Mouse (Mus musculus) lung, embryonic 15.5 days (tissue): Measurements from ENCODE around the gene Psma6. TPM values are rescaled to one million over a fixed set of nuclear protein-coding genes. Genes with fewer than 3 reads are reported as not detected.
A peak's percentile ranks its signal among the peaks of the same experiment; 100 is the strongest.

ENCODE experiments used
- ATAC-seq: fragments of 200-750 bp; cut with Nextera tagmentation; 2 replicates; pipeline ENCODE4 v1.8.0; 2017; ENCODE audit warnings: moderate number of reproducible peaks, borderline replicate concordance; ENCODE audit not compliant: low FRiP score, low TSS enrichment; ENCODE audit errors: extremely low read depth
- H3K27ac ChIP-seq: fragments of 300-500 bp; sonication (generic); 2 replicates; pipeline ENCODE4 v1.5.1; 2015; ENCODE audit warnings: moderate library complexity, mild to moderate bottlenecking, inconsistent platforms
- H3K27me3 ChIP-seq: fragments of 300-500 bp; sonication (generic); 2 replicates; pipeline ENCODE4 v1.6.1; 2015; ENCODE audit warnings: inconsistent platforms
- H3K36me3 ChIP-seq: fragments of 300-500 bp; sonication (generic); 2 replicates; pipeline ENCODE4 v1.6.1; 2015; ENCODE audit warnings: inconsistent platforms
- H3K4me1 ChIP-seq: fragments of 300-500 bp; sonication (generic); 2 replicates; pipeline ENCODE4 v1.6.1; 2015; ENCODE audit warnings: inconsistent platforms
- H3K4me2 ChIP-seq: fragments of 300-500 bp; sonication (generic); 2 replicates; pipeline ENCODE4 v1.6.1; 2015; ENCODE audit warnings: inconsistent platforms, mild to moderate bottlenecking, moderate library complexity
- H3K4me3 ChIP-seq: fragments of 300-500 bp; sonication (generic); 2 replicates; pipeline ENCODE4 v1.5.1; 2015; ENCODE audit warnings: mild to moderate bottlenecking, inconsistent platforms
- H3K9ac ChIP-seq: fragments of 300-500 bp; sonication (generic); 2 replicates; pipeline ENCODE4 v1.6.1; 2015; ENCODE audit warnings: inconsistent platforms
- H3K9me3 ChIP-seq: fragments of 300-500 bp; sonication (generic); 2 replicates; pipeline ENCODE4 v1.6.1; 2016; ENCODE audit warnings: inconsistent platforms
- WGBS: fragments of 180-500 bp; shearing (Covaris S2); methylation state at CpG from one replicate; pipeline ENCODE4 v1.1.7; 2015; 5-methylcytosine and 5-hydroxymethylcytosine counted together
- polyA plus RNA-seq: library from polyadenylated mRNA; unstranded; fragments of >200 nt; fragmentation: Nextera tagmentation; extraction: Ambion mirVana; gene quantifications from 2 replicates; pipeline ENCODE4 v1.2.1, GENCODE M21; 2015

Psma6 gene
- polyA plus RNA-seq, 1 experiment from 2014 or later: 427 TPM

DNA sequence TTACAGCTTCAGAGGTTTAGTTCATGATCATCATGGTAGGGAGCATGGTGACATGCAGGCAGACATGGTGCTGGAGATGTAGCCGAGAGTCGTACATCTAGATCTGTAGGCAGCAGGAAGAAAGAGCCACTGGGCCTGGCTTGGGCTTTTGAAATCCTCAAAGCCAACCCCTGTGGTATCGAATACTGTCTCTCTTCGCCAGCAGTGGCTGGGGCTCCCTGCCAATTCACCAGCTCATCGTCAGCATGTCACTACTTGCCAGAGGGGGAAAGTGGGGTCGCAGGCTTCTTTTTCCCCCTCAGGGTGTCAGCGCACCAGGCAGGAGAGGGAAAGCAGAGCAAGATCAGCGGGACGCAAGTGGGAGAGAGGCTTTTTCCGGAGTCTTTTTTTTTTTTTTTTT is 71.2 kb downstream of the Psma6 start:
- no peak for ATAC-seq
- Histone ChIP-seq H3K36me3 (no peaks in the 10 kb centered on the region), H3K9ac (no peak overlapping the region), H3K9me3 (no peaks in the 10 kb centered on the region), H3K4me1 (peaks cover 19% of the 10 kb centered on the region), H3K4me2 (no peak overlapping the region), H3K4me3 (no peak overlapping the region), H3K27ac (no peak overlapping the region), H3K27me3 (no peaks in the 10 kb centered on the region)
- 76% methylated on average over 10 of the region's 10 CpGs for WGBS

- ATAC-seq: no peak
- Histone ChIP-seq H3K36me3 (no peaks in the 10 kb centered on the region), H3K9me3 (no peaks in the 10 kb centered on the region), H3K27ac (no peak overlapping the region), H3K4me3 (no peak overlapping the region), H3K27me3 (no peaks in the 10 kb centered on the region), H3K9ac (no peak overlapping the region), H3K4me2 (no peak overlapping the region), H3K4me1 (peaks cover 23% of the 10 kb centered on the region)
- 70% methylated on average over 3 of the region's 3 CpGs for WGBS
These were observed 72.1 kb downstream of the Psma6 start for GRCm38 (mm10) chr12:55456136-55456535.

DNA sequence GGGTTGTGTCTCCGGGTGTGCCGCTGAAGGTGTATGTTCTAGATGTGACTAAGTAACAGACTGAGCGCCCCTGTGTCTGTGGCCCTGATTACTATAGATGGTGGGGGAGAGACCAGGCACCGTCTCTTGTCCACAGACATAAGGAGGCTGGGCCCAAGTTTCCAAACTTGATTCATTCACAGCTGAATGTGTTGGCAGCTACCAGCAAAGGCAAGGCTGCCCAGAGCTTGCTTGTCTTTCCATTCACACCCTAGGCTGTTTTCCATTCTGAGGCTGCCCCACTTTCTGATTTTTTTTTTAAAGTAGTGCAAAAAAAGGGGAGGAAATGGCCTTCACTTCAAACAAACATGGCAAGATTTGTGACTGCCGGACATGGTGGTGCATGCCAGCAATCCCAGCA is 72.9 kb downstream of the Psma6 start:
- ATAC-seq: no peak
- no peak overlapping the region for H3K27ac ChIP-seq
- H3K4me3 ChIP-seq: no peak overlapping the region
- no peaks in the 10 kb centered on the region for H3K36me3 ChIP-seq
- no peaks in the 10 kb centered on the region for H3K27me3 ChIP-seq
- 83% methylated on average over 5 of the region's 5 CpGs for WGBS
- no peak overlapping the region for H3K4me2 ChIP-seq
- H3K4me1 ChIP-seq: peaks cover 29% of the 10 kb centered on the region
- no peak overlapping the region for H3K9ac ChIP-seq
- H3K9me3 ChIP-seq: no peaks in the 10 kb centered on the region

- Histone ChIP-seq H3K27ac (no peak overlapping the region), H3K9ac (no peak overlapping the region), H3K27me3 (no peaks in the 10 kb centered on the region), H3K4me1 (peaks cover 48% of the 10 kb centered on the region), H3K4me3 (no peak overlapping the region), H3K36me3 (no peaks in the 10 kb centered on the region), H3K9me3 (no peaks in the 10 kb centered on the region), H3K4me2 (no peak overlapping the region)
- no peak for ATAC-seq
- WGBS: 44% methylated on average over 8 of the region's 8 CpGs
These were observed 75.7 kb downstream of the Psma6 start for GRCm38 (mm10) chr12:55459739-55460138.

DNA sequence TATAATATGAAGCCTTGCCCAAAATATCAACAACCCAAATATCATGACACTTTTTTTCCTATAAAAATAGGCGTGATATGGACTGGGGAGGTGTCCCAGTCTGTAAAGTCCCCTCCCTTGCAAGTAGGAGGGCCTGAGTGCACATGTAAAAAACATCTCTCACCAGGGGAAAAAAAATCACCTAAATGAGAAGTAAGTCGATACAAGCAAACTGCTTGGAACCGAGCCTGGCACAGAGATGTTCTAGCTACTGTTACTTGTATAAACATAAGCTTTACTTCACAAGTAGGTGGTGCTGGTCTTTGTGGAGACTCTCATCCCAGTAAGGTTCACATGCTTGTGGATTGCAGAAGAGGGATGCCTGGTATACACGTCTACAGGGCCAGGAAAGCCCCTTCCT is 76.9 kb downstream of the Psma6 start:
- 26% methylated on average over 4 of the region's 4 CpGs for WGBS
- no peak for ATAC-seq
- H3K27ac ChIP-seq: peak overlapping the region; percentile 90
- no peak overlapping the region for H3K4me3 ChIP-seq
- H3K27me3 ChIP-seq: no peaks in the 10 kb centered on the region
- H3K9me3 ChIP-seq: no peaks in the 10 kb centered on the region
- no peak overlapping the region for H3K4me2 ChIP-seq
- no peak overlapping the region for H3K9ac ChIP-seq
- peaks cover 60% of the 10 kb centered on the region for H3K4me1 ChIP-seq
- H3K36me3 ChIP-seq: no peaks in the 10 kb centered on the region

GRCm38 (mm10) chr12:55461767-55462166 is 77.7 kb downstream of the Psma6 start:
- no peaks in the 10 kb centered on the region for H3K27me3 ChIP-seq
- 34% methylated on average over 6 of the region's 6 CpGs for WGBS
- H3K4me2 ChIP-seq: no peak overlapping the region
- H3K36me3 ChIP-seq: no peaks in the 10 kb centered on the region
- peak overlapping the region; percentile 90 for H3K27ac ChIP-seq
- H3K9me3 ChIP-seq: no peaks in the 10 kb centered on the region
- peaks cover 68% of the 10 kb centered on the region for H3K4me1 ChIP-seq
- H3K4me3 ChIP-seq: no peak overlapping the region
- ATAC-seq: peak; percentile 60
- H3K9ac ChIP-seq: no peak overlapping the region

DNA sequence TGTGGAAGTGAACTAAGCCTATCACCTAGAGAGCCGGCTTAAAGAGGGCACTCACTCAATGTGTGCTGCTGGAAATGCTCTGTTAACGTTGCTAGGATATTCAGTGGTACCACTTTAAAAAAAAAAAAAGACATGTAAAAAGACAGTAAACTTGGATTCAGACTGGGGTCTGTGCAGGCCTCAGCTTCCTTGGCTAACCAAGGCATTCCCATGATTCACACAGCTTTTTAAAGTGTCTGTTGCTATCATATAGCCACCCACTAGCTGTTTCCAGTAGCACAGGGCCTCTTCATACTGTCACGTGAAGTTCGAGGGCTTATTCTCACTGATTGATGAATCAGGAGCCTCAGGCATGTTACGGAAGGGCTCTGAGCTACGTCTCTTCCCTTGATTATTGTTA is 78.4 kb downstream of the Psma6 start:
- no peak; the same call in 1 of the 2 replicates for ATAC-seq
- H3K27ac ChIP-seq: peak overlapping the region; percentile 90
- H3K4me3 ChIP-seq: no peak overlapping the region
- WGBS: 28% methylated on average over 6 of the region's 6 CpGs
- no peaks in the 10 kb centered on the region for H3K9me3 ChIP-seq
- no peak overlapping the region for H3K9ac ChIP-seq
- H3K36me3 ChIP-seq: no peaks in the 10 kb centered on the region
- H3K4me1 ChIP-seq: peaks cover 74% of the 10 kb centered on the region
- no peak overlapping the region for H3K4me2 ChIP-seq
- H3K27me3 ChIP-seq: no peaks in the 10 kb centered on the region

DNA sequence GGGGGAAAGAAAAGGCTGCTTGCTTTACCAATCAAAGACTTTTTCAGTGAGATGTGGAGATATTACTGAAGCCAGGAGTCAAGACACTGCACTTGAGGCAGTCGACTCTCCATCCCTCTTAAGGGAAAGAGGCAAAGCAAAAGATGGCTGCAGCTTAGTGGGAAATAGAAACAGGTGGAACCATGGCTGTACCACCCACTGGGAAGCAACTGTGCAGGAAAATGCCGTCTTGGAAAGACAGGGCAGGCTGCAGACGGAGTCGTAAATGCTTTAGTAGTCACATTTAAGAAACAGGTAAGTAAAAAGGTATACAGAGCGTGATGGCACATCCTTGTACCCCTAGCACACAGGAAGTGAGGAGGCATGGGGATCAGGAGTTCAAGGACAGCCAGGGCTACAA is 79.1 kb downstream of the Psma6 start:
- H3K27ac ChIP-seq: peak overlapping the region; percentile 90

GRCm38 (mm10) chr12:55463992-55464845 is 80.2 kb downstream of the Psma6 start:
- Histone ChIP-seq H3K27ac (peak overlapping the region; percentile 73), H3K9me3 (no peaks in the 10 kb centered on the region), H3K9ac (no peak overlapping the region), H3K4me3 (peak overlapping the region; percentile 16; the same call in 1 of the 2 replicates), H3K4me1 (peaks cover 86% of the 10 kb centered on the region), H3K36me3 (no peaks in the 10 kb centered on the region), H3K27me3 (no peaks in the 10 kb centered on the region), H3K4me2 (peak overlapping the region; percentile 37)
- no peak; the same call in 1 of the 2 replicates for ATAC-seq
- WGBS: 14% methylated on average over 16 of the region's 16 CpGs

More for the DNA sequence above, 79.1 kb downstream of the Psma6 start:
- Histone ChIP-seq H3K4me1 (peaks cover 81% of the 10 kb centered on the region), H3K4me2 (no peak overlapping the region), H3K9me3 (no peaks in the 10 kb centered on the region), H3K9ac (no peak overlapping the region), H3K36me3 (no peaks in the 10 kb centered on the region), H3K27me3 (no peaks in the 10 kb centered on the region), H3K4me3 (no peak overlapping the region)
- no peak for ATAC-seq
- WGBS: 78% methylated on average over 5 of the region's 5 CpGs

DNA sequence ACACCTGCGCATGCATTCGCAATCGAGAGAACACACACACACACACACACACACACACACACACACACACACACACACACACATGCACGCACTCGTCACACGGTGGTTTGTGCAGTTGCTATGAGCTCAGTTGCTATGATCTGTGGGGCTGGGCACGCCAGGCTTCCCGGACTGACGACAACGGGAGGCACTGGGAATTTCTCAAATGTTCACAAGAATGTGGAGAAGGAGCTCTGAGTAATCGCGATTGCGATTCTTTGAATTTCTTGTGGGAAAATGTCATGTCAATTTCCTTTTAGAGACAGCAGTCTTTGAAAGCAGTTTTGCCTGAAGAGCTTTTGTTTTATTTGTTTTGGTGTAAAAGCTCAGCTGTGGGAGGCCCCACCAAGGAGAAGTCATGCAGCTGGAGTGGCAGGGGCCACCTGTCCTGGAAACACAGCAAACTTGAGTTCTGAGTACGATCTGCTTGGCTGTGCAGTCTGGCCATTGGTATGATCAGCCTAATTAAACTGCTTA is 80.9 kb downstream of the Psma6 start:
- Histone ChIP-seq H3K27me3 (no peaks in the 10 kb centered on the region), H3K4me1 (peaks cover 83% of the 10 kb centered on the region), H3K4me3 (no peak overlapping the region), H3K9ac (no peak overlapping the region), H3K27ac (peak overlapping the region; percentile 73), H3K9me3 (no peaks in the 10 kb centered on the region), H3K36me3 (no peaks in the 10 kb centered on the region), H3K4me2 (peak overlapping the region; percentile 37)
- no peak for ATAC-seq
- 40% methylated on average over 14 of the region's 14 CpGs for WGBS

DNA sequence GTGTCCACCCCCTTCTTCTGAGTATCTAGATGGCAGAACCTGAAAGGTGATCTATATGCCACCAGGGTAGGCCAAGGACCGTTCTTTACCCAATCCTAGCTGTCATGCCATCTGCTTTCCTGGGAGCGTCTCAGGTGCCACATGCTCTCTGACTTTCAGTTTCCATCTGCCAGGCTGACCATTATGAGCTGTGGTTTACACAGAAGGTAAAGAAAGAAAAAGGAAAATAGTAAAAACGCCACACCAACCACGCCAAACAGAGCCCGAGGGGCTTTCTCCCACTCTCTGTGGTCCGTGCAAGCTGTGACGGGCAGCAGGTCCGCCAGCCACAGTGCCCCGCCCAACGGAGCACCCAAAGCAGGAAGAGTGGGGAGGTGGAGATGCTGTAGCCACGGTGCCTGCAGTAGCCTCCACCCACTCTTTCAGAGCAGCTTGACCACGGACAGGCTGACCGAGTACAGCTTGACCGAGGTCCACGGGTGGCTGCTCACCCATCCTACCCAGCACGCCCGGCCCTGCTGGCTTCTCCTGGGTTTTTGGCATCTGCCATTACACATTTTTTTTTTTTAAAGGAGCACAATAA is 81.5 kb downstream of the Psma6 start:
- H3K27ac ChIP-seq: peak overlapping the region; percentile 73; the same call in 1 of the 2 replicates

GRCm38 (mm10) chr12:55466088-55466701 is 82.2 kb downstream of the Psma6 start:
- 60% methylated on average over 7 of the region's 7 CpGs for WGBS
- no peak overlapping the region for H3K9ac ChIP-seq
- no peak overlapping the region for H3K4me2 ChIP-seq
- peaks cover 73% of the 10 kb centered on the region for H3K4me1 ChIP-seq
- no peaks in the 10 kb centered on the region for H3K9me3 ChIP-seq
- no peak for ATAC-seq
- no peak overlapping the region for H3K27ac ChIP-seq
- H3K4me3 ChIP-seq: no peak overlapping the region
- H3K27me3 ChIP-seq: no peaks in the 10 kb centered on the region
- H3K36me3 ChIP-seq: no peaks in the 10 kb centered on the region

More for the DNA sequence above, 81.5 kb downstream of the Psma6 start:
- Histone ChIP-seq H3K9me3 (no peaks in the 10 kb centered on the region), H3K36me3 (no peaks in the 10 kb centered on the region), H3K9ac (no peak overlapping the region), H3K4me3 (no peak overlapping the region), H3K4me1 (peaks cover 80% of the 10 kb centered on the region), H3K27me3 (no peaks in the 10 kb centered on the region), H3K4me2 (peak overlapping the region; percentile 37; the same call in 1 of the 2 replicates)
- no peak for ATAC-seq
- 78% methylated on average over 17 of the region's 17 CpGs for WGBS
